Mouse (Mus musculus): ENCODE data around the gene Crmp1. TPM values are rescaled to one million over a fixed set of nuclear protein-coding genes. Genes with fewer than 3 reads are reported as not detected.
A peak's percentile ranks its signal among the peaks of the same experiment; 100 is the strongest.

The Crmp1 gene
- polyA plus RNA-seq, 1 experiment from 2014 or later: 61.8 TPM

DNA sequence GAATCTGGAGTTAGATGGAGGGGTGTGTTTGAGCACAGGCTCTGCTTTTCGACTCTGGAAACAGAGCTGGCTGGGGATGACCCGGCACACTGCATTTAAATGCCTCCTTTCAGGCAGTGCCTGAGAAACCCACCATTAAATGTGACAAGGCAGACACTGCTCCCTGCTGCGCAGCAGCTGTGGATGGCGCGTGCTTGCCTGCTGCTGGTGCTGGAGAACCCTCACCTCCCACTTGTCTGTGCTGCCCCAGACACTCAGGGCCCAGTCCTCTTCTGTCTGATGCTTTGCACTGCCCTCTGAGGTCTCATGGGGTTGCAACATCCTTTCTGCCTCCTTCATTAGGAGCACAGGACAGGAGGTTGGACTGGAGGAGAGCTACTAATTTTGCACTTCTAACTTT, 20.0 kb downstream of the Crmp1 start:
- 73% methylated on average over 5 of the region's 5 CpGs for WGBS
- H3K4me1 ChIP-seq: peaks cover 8% of the 10 kb centered on the region; the same call in 1 of the 2 replicates
- H3K9me3 ChIP-seq (replicated peaks): no peaks in the 10 kb centered on the region
- no peaks in the 10 kb centered on the region for H3K27me3 ChIP-seq (ENCODE audit: low read depth, poor library complexity, severe bottlenecking)
- peaks cover 18% of the 10 kb centered on the region for H3K36me3 ChIP-seq
- H3K27ac ChIP-seq: no peak overlapping the region
- H3K4me3 ChIP-seq: no peak overlapping the region
- no peak for DNase-seq (ENCODE audit: low spot score)

GRCm38 (mm10) chr5:37263816-37264215, 22.1 kb downstream of the Crmp1 start:
- Histone ChIP-seq H3K27me3 (ENCODE audit: low read depth, poor library complexity, severe bottlenecking) (no peaks in the 10 kb centered on the region), H3K4me3 (no peak overlapping the region), H3K4me1 (peaks cover 6% of the 10 kb centered on the region; the same call in 1 of the 2 replicates), H3K27ac (no peak overlapping the region), H3K36me3 (peaks cover 33% of the 10 kb centered on the region), H3K9me3 (replicated peaks) (no peaks in the 10 kb centered on the region)
- 67% methylated on average over 6 of the region's 6 CpGs for WGBS
- DNase-seq (ENCODE audit: low spot score): no peak

DNA sequence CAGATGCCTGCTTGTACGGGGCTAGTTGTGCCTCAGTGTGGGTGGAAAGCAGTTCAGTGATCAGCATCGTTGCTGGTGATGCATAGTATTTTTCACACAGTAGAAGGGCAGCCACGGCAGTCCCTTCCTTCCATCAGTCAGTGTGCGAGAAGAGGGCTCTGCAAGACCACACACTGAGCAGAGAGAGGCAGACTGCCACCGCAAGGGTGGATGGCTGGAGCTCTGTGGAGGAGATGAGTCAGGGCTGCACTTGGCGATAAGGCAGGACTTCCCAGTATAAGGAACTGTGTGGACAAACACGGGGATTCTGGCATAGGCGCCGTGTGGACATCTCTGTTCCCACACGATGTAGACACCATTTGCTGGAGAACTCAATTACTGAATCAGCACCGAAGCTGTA, 39.3 kb downstream of the Crmp1 start:
- Histone ChIP-seq H3K4me1 (no peaks in the 10 kb centered on the region), H3K9me3 (replicated peaks) (no peaks in the 10 kb centered on the region), H3K4me3 (no peak overlapping the region), H3K36me3 (peaks cover 88% of the 10 kb centered on the region), H3K27me3 (ENCODE audit: low read depth, poor library complexity, severe bottlenecking) (no peaks in the 10 kb centered on the region), H3K27ac (no peak overlapping the region)
- 91% methylated on average over 11 of the region's 11 CpGs for WGBS
- no peak for DNase-seq (ENCODE audit: low spot score)

DNA sequence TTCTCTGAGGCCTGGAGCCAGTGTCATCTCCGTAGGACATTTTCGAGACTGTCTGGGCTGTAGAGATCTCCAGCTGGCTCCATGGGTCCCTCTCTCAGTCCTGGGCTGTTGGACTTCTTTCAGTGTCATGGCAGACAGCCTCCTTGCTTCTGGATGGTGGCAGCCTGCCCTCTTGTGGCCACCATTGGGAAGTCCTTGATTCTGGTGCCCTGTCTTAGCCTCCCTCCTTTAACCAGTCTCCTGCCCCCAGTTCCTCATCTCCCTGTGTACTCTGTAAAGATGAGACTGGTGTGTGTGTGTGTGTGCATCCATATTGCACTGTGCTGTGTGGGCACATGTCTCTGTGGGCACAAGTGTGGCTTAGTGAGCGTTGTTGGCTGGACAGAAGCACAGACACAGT, 46.6 kb downstream of the Crmp1 start:
- no peak overlapping the region for H3K27ac ChIP-seq
- 83% methylated on average over 3 of the region's 3 CpGs for WGBS
- H3K9me3 ChIP-seq (replicated peaks): no peaks in the 10 kb centered on the region
- no peaks in the 10 kb centered on the region for H3K4me1 ChIP-seq
- peaks cover 67% of the 10 kb centered on the region for H3K36me3 ChIP-seq
- no peaks in the 10 kb centered on the region for H3K27me3 ChIP-seq (ENCODE audit: low read depth, poor library complexity, severe bottlenecking)
- no peak overlapping the region for H3K4me3 ChIP-seq
- peak; percentile 65 for DNase-seq (ENCODE audit: low spot score)

GRCm38 (mm10) chr5:37289236-37289635, 47.5 kb downstream of the Crmp1 start:
- H3K27ac ChIP-seq: no peak overlapping the region
- no peaks in the 10 kb centered on the region for H3K4me1 ChIP-seq
- H3K4me3 ChIP-seq: no peak overlapping the region
- no peaks in the 10 kb centered on the region for H3K27me3 ChIP-seq (ENCODE audit: low read depth, poor library complexity, severe bottlenecking)
- H3K36me3 ChIP-seq: peaks cover 59% of the 10 kb centered on the region
- WGBS: 19% methylated on average over 3 of the region's 3 CpGs
- peak; percentile 44 for DNase-seq (ENCODE audit: low spot score)
- no peaks in the 10 kb centered on the region for H3K9me3 ChIP-seq (replicated peaks)

GRCm38 (mm10) chr5:37290983-37291382, 49.2 kb downstream of the Crmp1 start:
- Histone ChIP-seq H3K27ac (no peak overlapping the region), H3K27me3 (ENCODE audit: low read depth, poor library complexity, severe bottlenecking) (no peaks in the 10 kb centered on the region), H3K4me3 (no peak overlapping the region), H3K36me3 (peaks cover 47% of the 10 kb centered on the region), H3K9me3 (replicated peaks) (no peaks in the 10 kb centered on the region), H3K4me1 (no peaks in the 10 kb centered on the region)
- 74% methylated on average over 9 of the region's 9 CpGs for WGBS
- peak; percentile 47 for DNase-seq (ENCODE audit: low spot score)

GRCm38 (mm10) chr5:37296717-37297116, 55.0 kb downstream of the Crmp1 start:
- Histone ChIP-seq H3K36me3 (peaks cover 26% of the 10 kb centered on the region), H3K27me3 (ENCODE audit: low read depth, poor library complexity, severe bottlenecking) (no peaks in the 10 kb centered on the region), H3K4me3 (no peak overlapping the region), H3K9me3 (replicated peaks) (no peaks in the 10 kb centered on the region), H3K4me1 (no peaks in the 10 kb centered on the region), H3K27ac (no peak overlapping the region)
- WGBS: 83% methylated on average over 10 of the region's 10 CpGs
- DNase-seq (ENCODE audit: low spot score): no peak

- WGBS: 23% methylated on average over 7 of the region's 7 CpGs
- no peaks in the 10 kb centered on the region for H3K27me3 ChIP-seq (ENCODE audit: low read depth, poor library complexity, severe bottlenecking)
These were observed 56.6 kb downstream of the Crmp1 start for GRCm38 (mm10) chr5:37298370-37298769.

DNA sequence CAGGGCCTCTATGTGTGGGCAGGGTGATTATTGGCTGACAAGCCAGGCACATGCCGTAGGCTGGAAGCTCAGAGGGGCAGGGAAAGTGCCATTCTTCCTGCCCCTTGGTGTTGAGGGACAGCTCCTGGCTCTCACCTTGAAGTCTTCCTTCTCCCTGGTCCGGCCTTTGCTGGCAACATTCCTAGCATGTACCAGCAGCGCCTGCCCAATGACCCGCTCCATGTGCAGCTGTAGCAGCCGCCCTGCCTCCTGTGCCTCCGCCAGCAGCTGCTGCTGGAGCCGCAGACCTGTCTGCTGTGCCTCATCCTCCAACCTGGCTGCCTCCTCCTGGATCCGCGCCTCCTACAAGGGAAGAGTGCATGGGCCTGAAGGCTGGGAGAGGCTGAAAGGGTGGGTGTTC, 68.3 kb downstream of the Crmp1 start:
- no peaks in the 10 kb centered on the region for H3K27me3 ChIP-seq (ENCODE audit: low read depth, poor library complexity, severe bottlenecking)
- DNase-seq (ENCODE audit: low spot score): no peak
- WGBS: 86% methylated on average over 9 of the region's 9 CpGs
- H3K36me3 ChIP-seq: peaks cover 73% of the 10 kb centered on the region
- no peaks in the 10 kb centered on the region for H3K9me3 ChIP-seq (replicated peaks)
- no peaks in the 10 kb centered on the region for H3K4me1 ChIP-seq
- no peak overlapping the region for H3K4me3 ChIP-seq
- no peak overlapping the region for H3K27ac ChIP-seq

More at GRCm38 (mm10) chr5:37298370-37298769, 56.6 kb downstream of the Crmp1 start:
- DNase-seq (ENCODE audit: low spot score): peak; percentile 60
- peaks cover 36% of the 10 kb centered on the region for H3K36me3 ChIP-seq
- no peaks in the 10 kb centered on the region for H3K4me1 ChIP-seq
- no peak overlapping the region for H3K27ac ChIP-seq
- H3K4me3 ChIP-seq: no peak overlapping the region
- no peaks in the 10 kb centered on the region for H3K9me3 ChIP-seq (replicated peaks)

- H3K4me1 ChIP-seq: no peaks in the 10 kb centered on the region
- no peak for DNase-seq (ENCODE audit: low spot score)
- no peaks in the 10 kb centered on the region for H3K9me3 ChIP-seq (replicated peaks)
- 91% methylated on average over 12 of the region's 12 CpGs for WGBS
- peaks cover 86% of the 10 kb centered on the region for H3K36me3 ChIP-seq
- no peak overlapping the region for H3K4me3 ChIP-seq
- no peak overlapping the region for H3K27ac ChIP-seq
- no peaks in the 10 kb centered on the region for H3K27me3 ChIP-seq (ENCODE audit: low read depth, poor library complexity, severe bottlenecking)
These were observed 71.4 kb downstream of the Crmp1 start for GRCm38 (mm10) chr5:37312980-37313722.

DNA sequence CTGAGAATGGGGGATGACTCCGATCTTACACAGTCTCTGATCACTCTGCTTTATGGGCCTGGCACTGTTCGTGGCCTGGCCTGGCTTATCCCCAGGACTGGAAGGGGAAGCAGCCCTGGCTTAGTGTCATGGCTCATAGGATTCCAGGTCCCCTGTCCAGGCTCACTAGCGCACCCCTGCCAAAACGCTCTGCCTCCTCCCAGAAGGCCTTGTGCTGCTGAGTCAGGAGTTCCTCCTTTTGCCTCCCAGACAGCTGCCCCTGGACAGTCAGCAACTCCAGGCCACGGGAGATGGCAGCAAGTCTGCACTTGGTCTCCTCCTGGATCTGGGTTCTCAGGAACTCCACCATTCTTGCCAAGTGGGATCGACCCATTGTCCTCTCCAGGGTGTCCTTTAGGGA, 77.0 kb downstream of the Crmp1 start:
- no peaks in the 10 kb centered on the region for H3K27me3 ChIP-seq (ENCODE audit: low read depth, poor library complexity, severe bottlenecking)
- peaks cover 98% of the 10 kb centered on the region for H3K36me3 ChIP-seq
- H3K9me3 ChIP-seq (replicated peaks): no peaks in the 10 kb centered on the region
- no peak overlapping the region for H3K4me3 ChIP-seq
- no peaks in the 10 kb centered on the region for H3K4me1 ChIP-seq
- H3K27ac ChIP-seq: no peak overlapping the region
- WGBS: 88% methylated on average over 6 of the region's 6 CpGs
- DNase-seq (ENCODE audit: low spot score): no peak

DNA sequence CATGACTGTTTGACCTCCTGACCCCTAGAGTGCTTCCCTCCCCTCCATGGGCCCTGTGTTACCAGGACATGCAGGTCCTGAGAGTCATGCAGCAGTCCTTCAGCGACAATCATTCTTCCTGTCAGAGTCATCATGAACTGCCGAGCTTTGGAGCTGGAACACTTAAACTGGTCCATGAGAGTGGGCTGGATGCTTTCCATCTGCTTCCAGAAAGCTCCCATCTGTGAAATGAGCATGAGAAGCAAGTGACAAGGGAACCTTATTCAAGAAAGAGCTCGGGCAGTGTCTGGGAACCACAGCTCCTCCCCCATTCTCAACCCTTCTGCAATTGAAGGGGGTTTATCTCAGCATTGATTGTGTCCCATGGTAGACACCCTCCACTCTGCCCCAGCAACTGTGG, 78.4 kb downstream of the Crmp1 start:
- WGBS: 73% methylated on average over 3 of the region's 3 CpGs
- H3K4me1 ChIP-seq: no peaks in the 10 kb centered on the region
- no peak overlapping the region for H3K4me3 ChIP-seq
- H3K36me3 ChIP-seq: peaks cover 98% of the 10 kb centered on the region
- H3K27ac ChIP-seq: no peak overlapping the region
- H3K9me3 ChIP-seq (replicated peaks): no peaks in the 10 kb centered on the region
- DNase-seq (ENCODE audit: low spot score): no peak
- H3K27me3 ChIP-seq (ENCODE audit: low read depth, poor library complexity, severe bottlenecking): no peaks in the 10 kb centered on the region

- Histone ChIP-seq H3K4me1 (no peaks in the 10 kb centered on the region), H3K27me3 (ENCODE audit: low read depth, poor library complexity, severe bottlenecking) (no peaks in the 10 kb centered on the region), H3K9me3 (replicated peaks) (no peaks in the 10 kb centered on the region), H3K27ac (no peak overlapping the region), H3K36me3 (peaks cover 98% of the 10 kb centered on the region), H3K4me3 (no peak overlapping the region)
- 93% methylated on average over 4 of the region's 4 CpGs for WGBS
- no peak for DNase-seq (ENCODE audit: low spot score)
These were observed 79.0 kb downstream of the Crmp1 start for GRCm38 (mm10) chr5:37320761-37321160.

GRCm38 (mm10) chr5:37326675-37327074, 84.9 kb downstream of the Crmp1 start:
- DNase-seq (ENCODE audit: low spot score): no peak
- no peaks in the 10 kb centered on the region for H3K27me3 ChIP-seq (ENCODE audit: low read depth, poor library complexity, severe bottlenecking)
- no peak overlapping the region for H3K4me3 ChIP-seq
- no peak overlapping the region for H3K27ac ChIP-seq
- no peaks in the 10 kb centered on the region for H3K4me1 ChIP-seq
- 86% methylated on average over 6 of the region's 6 CpGs for WGBS
- no peaks in the 10 kb centered on the region for H3K9me3 ChIP-seq (replicated peaks)
- peaks cover 93% of the 10 kb centered on the region for H3K36me3 ChIP-seq
